Mouse (Mus musculus) liver, embryonic 11.5 days (tissue): ENCODE measurements around the gene Rasal2. TPM values are rescaled to one million over a fixed set of nuclear protein-coding genes. Genes with fewer than 3 reads are reported as not detected.

Experiments
- ATAC-seq: fragments of 200-750 bp; cut with Nextera tagmentation; replicated peaks from 2 replicates; pipeline ENCODE4 v1.8.0; 2017; ENCODE audit warnings: moderate number of reproducible peaks, mild to moderate bottlenecking, moderate TSS enrichment, moderate library complexity; ENCODE audit not compliant: low FRiP score
- DNase-seq: peaks from one replicate; pipeline ENCODE4 v3.0.0-alpha.2; 2017; ENCODE audit warnings: low spot score
- H3K27ac ChIP-seq: fragments of 300-500 bp; sonication (generic); 2 replicates; pipeline ENCODE4 v1.5.1; 2014; ENCODE audit warnings: mild to moderate bottlenecking, low read depth, low read length, control low read depth
- H3K27me3 ChIP-seq: fragments of 300-500 bp; sonication (generic); replicated peaks from 2 replicates; pipeline ENCODE4 v1.6.1; 2014; ENCODE audit warnings: low read length, mixed read lengths; ENCODE audit not compliant: control insufficient read depth, insufficient read depth
- H3K36me3 ChIP-seq: fragments of 300-500 bp; sonication (generic); 2 replicates; pipeline ENCODE4 v1.6.1; 2014; ENCODE audit warnings: mild to moderate bottlenecking, low read length, moderate library complexity, mixed read lengths; ENCODE audit not compliant: control insufficient read depth, insufficient read depth
- H3K4me1 ChIP-seq: fragments of 300-500 bp; sonication (generic); replicated peaks from 2 replicates; pipeline ENCODE4 v1.6.1; 2014; ENCODE audit warnings: low read length, mixed read lengths; ENCODE audit not compliant: control insufficient read depth, insufficient read depth
- H3K4me2 ChIP-seq: fragments of 300-500 bp; sonication (generic); 2 replicates; pipeline ENCODE4 v1.6.1; 2014; ENCODE audit warnings: mild to moderate bottlenecking, control low read depth, moderate library complexity
- H3K4me3 ChIP-seq: fragments of 300-500 bp; sonication (generic); 2 replicates; pipeline ENCODE4 v1.5.1; 2014; ENCODE audit warnings: low read depth, low read length, control low read depth
- H3K9ac ChIP-seq: fragments of 300-500 bp; sonication (generic); 2 replicates; pipeline ENCODE4 v1.6.1; 2014; ENCODE audit warnings: low read depth, low read length, control low read depth
- H3K9me3 ChIP-seq: fragments of 300-500 bp; sonication (generic); 2 replicates; pipeline ENCODE4 v1.6.1; 2016; ENCODE audit warnings: low read length, inconsistent platforms, mixed read lengths; ENCODE audit not compliant: control insufficient read depth
- WGBS: fragments of 180-500 bp; shearing (Covaris S2); extraction: QIAGEN DNeasy Blood & Tissue Kit; methylation state at CpG from one replicate; pipeline ENCODE4 v1.1.7; 2014; 5-methylcytosine and 5-hydroxymethylcytosine counted together
- polyA plus RNA-seq: library from polyadenylated mRNA; unstranded; fragments of >200 nt; fragmentation: Nextera tagmentation; extraction: Ambion mirVana; gene quantifications from 2 replicates; pipeline ENCODE4 v1.2.1, GENCODE M21; 2014

The Rasal2 gene
- polyA plus RNA-seq, 1 experiment from 2014 or later: 3.9 TPM

DNA sequence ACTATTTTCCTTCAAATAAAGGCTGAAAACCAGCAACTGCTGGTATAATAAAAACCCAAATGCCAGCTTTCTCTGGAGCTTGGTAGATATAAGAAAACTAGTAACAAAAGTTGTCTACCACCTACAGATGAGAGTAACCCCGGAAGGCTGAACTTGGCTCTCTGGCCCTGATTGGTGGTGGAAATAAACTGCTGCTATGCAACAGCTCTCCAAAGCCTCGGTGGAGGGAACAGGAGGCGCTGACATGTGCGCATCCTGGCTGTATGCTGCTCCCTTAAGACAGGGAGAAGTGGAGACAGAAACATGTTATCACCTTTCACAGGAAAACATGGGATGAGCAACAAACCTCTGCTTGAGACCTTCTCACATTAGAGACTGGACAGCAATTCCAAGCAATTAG, 206.7 kb downstream of the Rasal2 start:
- Histone ChIP-seq H3K27me3 (no peaks in the 10 kb centered on the region), H3K36me3 (no peaks in the 10 kb centered on the region), H3K4me2 (no peak overlapping the region), H3K4me3 (no peak overlapping the region), H3K4me1 (no peaks in the 10 kb centered on the region), H3K27ac (no peak overlapping the region), H3K9me3 (no peaks in the 10 kb centered on the region), H3K9ac (no peak overlapping the region)
- ATAC-seq: no peak
- 76% methylated on average over 4 of the region's 4 CpGs for WGBS
- no peak for DNase-seq

DNA sequence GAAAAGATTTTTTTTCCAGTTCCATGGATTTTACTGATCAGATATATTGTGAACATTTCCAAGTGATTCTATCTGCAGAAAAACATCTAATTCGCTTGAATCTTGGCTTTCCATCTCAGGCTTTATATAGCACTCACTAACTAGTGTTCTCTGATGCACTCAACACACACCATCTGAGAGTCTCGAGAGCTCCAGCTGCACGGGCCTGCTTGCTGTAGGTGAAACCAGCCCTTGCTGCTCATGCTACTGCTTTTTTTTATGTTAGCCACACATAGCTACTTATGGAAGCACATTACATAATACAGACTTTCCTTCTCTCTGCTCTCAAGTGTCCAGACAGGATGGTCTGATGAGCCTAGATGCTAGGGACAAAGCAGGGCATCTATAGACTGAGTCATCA, 229.4 kb downstream of the Rasal2 start:
- 79% methylated on average over 3 of the region's 3 CpGs for WGBS
- Histone ChIP-seq H3K9ac (no peak overlapping the region), H3K27me3 (no peaks in the 10 kb centered on the region), H3K4me3 (no peak overlapping the region), H3K4me2 (no peak overlapping the region), H3K36me3 (no peaks in the 10 kb centered on the region), H3K9me3 (no peaks in the 10 kb centered on the region), H3K27ac (no peak overlapping the region), H3K4me1 (no peaks in the 10 kb centered on the region)
- ATAC-seq (no peak), DNase-seq (no peak)

DNA sequence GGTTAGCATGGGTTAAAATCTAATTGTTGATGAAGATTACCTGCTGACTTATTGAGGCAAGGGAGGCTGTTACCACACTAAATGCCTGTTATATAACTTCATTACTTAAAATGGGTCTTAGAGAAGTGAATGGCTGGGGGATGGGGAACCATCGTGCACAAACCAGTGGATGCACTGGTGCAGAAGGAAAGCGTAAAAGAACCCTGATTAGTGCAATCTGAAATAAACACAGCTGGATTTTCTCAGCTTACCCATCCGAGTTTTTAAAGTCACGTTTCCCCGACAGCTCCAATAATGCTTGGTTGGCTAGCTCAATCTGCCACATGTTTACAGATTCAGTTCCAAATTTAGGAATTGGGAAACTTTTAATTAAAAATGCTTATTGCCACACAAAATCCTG, 230.0 kb downstream of the Rasal2 start:
- Histone ChIP-seq H3K4me2 (no peak overlapping the region), H3K9me3 (no peaks in the 10 kb centered on the region), H3K4me3 (no peak overlapping the region), H3K27me3 (no peaks in the 10 kb centered on the region), H3K4me1 (no peaks in the 10 kb centered on the region), H3K27ac (no peak overlapping the region), H3K36me3 (no peaks in the 10 kb centered on the region), H3K9ac (no peak overlapping the region)
- DNase-seq (no peak), ATAC-seq (no peak)
- WGBS: 68% methylated on average over 5 of the region's 5 CpGs

DNA sequence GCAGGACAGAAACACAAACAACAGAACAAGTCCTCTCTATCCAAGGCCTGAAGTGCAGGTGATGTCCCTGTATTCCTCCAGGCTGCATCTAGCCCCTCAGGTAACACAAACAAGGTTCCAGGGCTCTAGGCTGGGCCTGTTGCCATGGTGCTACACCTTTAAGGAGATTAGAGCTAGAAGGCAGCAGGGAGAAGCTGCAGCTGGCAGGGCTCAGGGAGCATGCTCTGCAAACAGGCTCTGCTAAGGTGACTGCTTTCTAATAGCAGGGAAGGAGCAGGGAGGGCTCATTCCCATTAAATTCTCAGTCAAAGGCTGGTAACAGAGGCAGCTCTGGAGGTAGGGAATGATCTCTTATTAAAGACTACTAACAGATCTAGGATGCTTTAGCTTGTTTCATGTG, 231.3 kb downstream of the Rasal2 start:
- no peak overlapping the region for H3K27ac ChIP-seq
- H3K4me1 ChIP-seq: no peaks in the 10 kb centered on the region
- no peak overlapping the region for H3K4me2 ChIP-seq
- no peaks in the 10 kb centered on the region for H3K9me3 ChIP-seq
- no peaks in the 10 kb centered on the region for H3K27me3 ChIP-seq
- H3K4me3 ChIP-seq: no peak overlapping the region
- ATAC-seq (no peak), DNase-seq (no peak)
- H3K36me3 ChIP-seq: no peaks in the 10 kb centered on the region
- no peak overlapping the region for H3K9ac ChIP-seq

DNA sequence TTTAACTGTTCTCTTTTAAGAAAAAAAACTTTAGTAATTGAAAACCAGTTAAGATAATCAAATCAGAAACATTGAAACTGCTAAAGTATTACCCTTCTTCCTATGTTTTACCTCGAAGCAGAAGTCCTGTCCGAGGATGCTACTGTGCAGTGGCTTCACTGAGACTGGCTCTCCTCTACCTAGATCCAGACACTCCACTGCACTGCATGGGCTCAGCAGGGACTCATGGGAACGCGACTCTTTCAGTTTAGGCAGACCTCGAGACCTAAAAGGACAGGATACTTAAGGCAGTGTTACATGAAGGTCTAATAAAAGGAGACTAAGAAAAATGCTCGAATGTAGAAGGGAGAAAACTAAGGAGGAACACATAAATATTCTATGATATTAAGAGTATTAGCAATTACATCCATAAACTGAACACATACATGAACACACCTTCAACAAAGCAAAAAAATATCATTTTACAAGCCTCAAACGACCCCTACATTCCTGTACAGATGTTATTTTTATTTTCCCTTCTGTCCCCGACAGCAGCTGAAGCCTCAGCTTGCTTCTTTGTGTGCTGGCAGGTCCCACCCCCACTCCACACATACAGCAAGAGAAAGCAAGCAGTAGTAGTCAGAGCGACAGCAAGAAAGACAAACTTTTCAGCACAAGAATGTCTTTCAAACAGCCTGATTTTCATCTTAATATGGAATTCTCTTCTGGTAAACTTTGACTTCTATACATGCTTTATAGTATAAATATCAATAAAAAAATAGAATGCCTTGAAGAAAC, 233.2 kb downstream of the Rasal2 start:
- H3K4me3 ChIP-seq: no peak overlapping the region
- H3K4me2 ChIP-seq: no peak overlapping the region
- H3K27me3 ChIP-seq: no peaks in the 10 kb centered on the region
- DNase-seq (no peak), ATAC-seq (no peak)
- H3K36me3 ChIP-seq: no peaks in the 10 kb centered on the region
- WGBS: 61% methylated on average over 9 of the region's 9 CpGs
- no peak overlapping the region for H3K27ac ChIP-seq
- no peaks in the 10 kb centered on the region for H3K4me1 ChIP-seq
- no peaks in the 10 kb centered on the region for H3K9me3 ChIP-seq
- H3K9ac ChIP-seq: no peak overlapping the region

DNA sequence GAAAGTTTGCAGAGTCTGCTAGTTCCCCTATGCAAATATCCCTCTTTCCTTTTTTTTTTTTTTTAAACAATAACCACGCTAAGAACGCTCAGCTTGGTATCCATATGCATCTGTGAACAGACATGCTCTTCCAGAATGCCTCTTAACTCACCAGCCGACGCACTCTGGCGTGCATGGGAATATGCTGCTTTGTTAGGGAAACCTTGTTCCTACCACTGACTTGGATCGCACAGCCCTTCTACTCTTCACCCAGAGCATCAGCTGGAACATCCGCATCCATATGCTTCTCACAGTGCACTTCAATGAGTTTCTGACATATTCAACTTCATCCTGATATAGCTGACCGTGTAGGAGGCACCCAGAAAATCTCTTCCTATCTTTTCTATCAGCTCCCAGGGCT, 243.1 kb downstream of the Rasal2 start:
- no peaks in the 10 kb centered on the region for H3K36me3 ChIP-seq
- H3K27ac ChIP-seq: no peak overlapping the region
- DNase-seq: no peak
- H3K4me1 ChIP-seq: no peaks in the 10 kb centered on the region
- no peak overlapping the region for H3K4me2 ChIP-seq
- H3K9me3 ChIP-seq: no peaks in the 10 kb centered on the region
- H3K9ac ChIP-seq: no peak overlapping the region
- H3K4me3 ChIP-seq: no peak overlapping the region
- WGBS: 92% methylated on average over 8 of the region's 8 CpGs
- no peaks in the 10 kb centered on the region for H3K27me3 ChIP-seq
- no peak for ATAC-seq

DNA sequence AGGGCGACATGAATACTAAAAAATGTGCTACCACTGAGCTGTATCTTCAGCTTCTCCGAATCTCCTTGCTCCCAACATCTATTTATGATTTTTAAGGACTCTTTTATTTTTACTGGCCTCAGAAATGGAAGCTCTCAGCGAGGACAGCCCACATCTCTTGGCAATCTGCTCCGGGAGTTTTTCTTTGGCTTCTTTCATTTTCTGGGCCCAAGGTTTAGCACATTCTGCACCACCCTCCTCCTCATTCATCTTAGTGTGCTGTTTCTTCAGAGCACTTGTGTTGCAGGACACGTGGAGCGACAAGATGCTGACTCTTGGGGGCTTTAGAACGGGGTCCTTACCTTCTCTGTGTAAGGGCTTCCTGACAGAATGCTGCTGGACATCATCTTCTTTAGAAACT, 243.5 kb downstream of the Rasal2 start:
- Histone ChIP-seq H3K36me3 (no peaks in the 10 kb centered on the region), H3K27me3 (no peaks in the 10 kb centered on the region), H3K4me1 (no peaks in the 10 kb centered on the region), H3K9ac (no peak overlapping the region), H3K4me3 (no peak overlapping the region), H3K27ac (no peak overlapping the region), H3K9me3 (no peaks in the 10 kb centered on the region), H3K4me2 (no peak overlapping the region)
- no peak for DNase-seq
- WGBS: 86% methylated on average over 7 of the region's 7 CpGs
- ATAC-seq: no peak

DNA sequence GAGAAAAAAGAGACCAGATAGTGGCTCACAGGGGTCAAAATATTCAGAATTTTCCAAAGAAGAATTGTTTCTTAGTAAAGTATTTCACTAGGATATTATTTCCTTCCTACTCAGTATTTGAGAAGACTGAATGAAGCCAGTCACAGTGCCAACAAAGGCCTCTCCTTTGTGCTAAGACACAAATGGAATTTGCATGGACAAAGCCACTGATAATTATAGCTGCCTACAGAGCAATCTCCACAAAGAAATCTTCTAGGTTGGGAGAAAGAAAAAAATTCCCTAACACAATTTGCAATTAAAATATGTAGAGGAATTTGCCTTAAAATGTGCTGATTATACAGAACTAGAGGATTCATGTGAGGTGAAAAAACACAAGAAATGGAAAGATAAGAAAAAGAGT, 258.6 kb downstream of the Rasal2 start:
- no peaks in the 10 kb centered on the region for H3K9me3 ChIP-seq
- no peak overlapping the region for H3K27ac ChIP-seq
- no peak overlapping the region for H3K4me2 ChIP-seq
- no peak overlapping the region for H3K9ac ChIP-seq
- H3K4me1 ChIP-seq: no peaks in the 10 kb centered on the region
- H3K27me3 ChIP-seq: no peaks in the 10 kb centered on the region
- no peak for DNase-seq
- no peak overlapping the region for H3K4me3 ChIP-seq
- no peak for ATAC-seq
- H3K36me3 ChIP-seq: no peaks in the 10 kb centered on the region; the same call in 1 of the 2 replicates

DNA sequence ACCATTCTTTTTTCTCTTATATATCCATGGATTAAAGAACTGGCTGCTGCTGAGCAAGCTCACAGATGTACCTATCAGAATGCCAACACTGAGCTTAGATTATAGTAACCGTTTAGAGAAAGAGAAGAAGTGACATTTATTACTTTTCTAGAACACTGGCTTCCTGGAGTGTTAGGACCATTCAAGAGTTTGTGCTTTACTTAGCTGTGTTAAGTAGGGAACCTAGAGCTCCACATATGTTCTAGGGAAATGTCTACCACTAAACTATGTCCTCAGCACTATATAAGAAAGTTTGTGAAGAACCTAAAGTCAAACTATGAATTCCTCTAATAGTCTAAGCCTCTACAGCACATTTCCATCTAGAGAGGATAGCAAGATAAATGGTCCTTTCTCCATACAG, 262.3 kb downstream of the Rasal2 start:
- Histone ChIP-seq H3K27ac (no peak overlapping the region), H3K4me2 (no peak overlapping the region), H3K9me3 (no peaks in the 10 kb centered on the region), H3K9ac (no peak overlapping the region), H3K27me3 (no peaks in the 10 kb centered on the region), H3K4me1 (no peaks in the 10 kb centered on the region), H3K36me3 (no peaks in the 10 kb centered on the region), H3K4me3 (no peak overlapping the region)
- DNase-seq (no peak), ATAC-seq (no peak)
- WGBS: 72% methylated on average over 1 of the region's 1 CpGs
